Mouse (Mus musculus) MEL (cell line): ENCODE data around the gene Zfp654. TPM values are rescaled to one million over a fixed set of nuclear protein-coding genes. Genes with fewer than 3 reads are reported as not detected.

ENCODE experiments used
- DNase-seq: peaks from one replicate; pipeline ENCODE4 v3.0.0; 2011; ENCODE audit warnings: low read depth, low spot score
- H3K27ac ChIP-seq: 2 replicates; pipeline ENCODE4 v1.5.1; 2012; ENCODE audit warnings: low read depth, mild to moderate bottlenecking, control low read depth, low read length, moderate library complexity; ENCODE audit not compliant: control insufficient read depth
- H3K27me3 ChIP-seq, 2 experiments: fragments of 150-350 bp in 1 of 2; sonication (generic) in 1 of 2; 2 replicates each; pipeline ENCODE4 v1.6.1; 2012; ENCODE audit warnings: low read length in 2 of 2, mild to moderate bottlenecking in 2 of 2, improper control_type of control experiment in 1 of 2, moderate library complexity in 1 of 2; ENCODE audit not compliant: insufficient read depth in 2 of 2, control insufficient read depth in 1 of 2
- H3K36me3 ChIP-seq, 2 experiments: 2 replicates each; pipeline ENCODE4 v1.6.1; 2012 to 2014; ENCODE audit warnings: low read length in 2 of 2, improper control_type of control experiment in 1 of 2, inconsistent platforms in 1 of 2, mild to moderate bottlenecking in 1 of 2; ENCODE audit not compliant: insufficient read depth in 2 of 2, control insufficient read depth in 1 of 2
- H3K4me1 ChIP-seq, 2 experiments: fragments of 150-350 bp in 1 of 2; sonication (generic) in 1 of 2; 2 replicates each; pipeline ENCODE4 v1.6.1; 2012; ENCODE audit warnings: low read length in 2 of 2, improper control_type of control experiment in 1 of 2, mild to moderate bottlenecking in 1 of 2; ENCODE audit not compliant: insufficient read depth in 2 of 2, control insufficient read depth in 1 of 2
- H3K4me3 ChIP-seq, 2 experiments: fragments of 150-350 bp in 1 of 2; sonication (generic) in 1 of 2; 2 replicates each; pipeline ENCODE4 v1.5.1; 2012; ENCODE audit warnings: low read depth in 2 of 2, low read length in 2 of 2, mild to moderate bottlenecking in 2 of 2, moderate library complexity in 2 of 2, control low read depth in 1 of 2, improper control_type of control experiment in 1 of 2; ENCODE audit not compliant: control insufficient read depth in 1 of 2, insufficient read depth in 1 of 2
- H3K79me2 ChIP-seq: 2 replicates; pipeline ENCODE4 v1.6.1; 2012; ENCODE audit warnings: mild to moderate bottlenecking, low read length, moderate library complexity; ENCODE audit not compliant: control insufficient read depth, poor library complexity, insufficient read depth
- H3K9ac ChIP-seq: 2 replicates; pipeline ENCODE4 v1.6.1; 2012; ENCODE audit warnings: low read depth, mild to moderate bottlenecking, control low read depth, low read length, moderate library complexity; ENCODE audit not compliant: control insufficient read depth, poor library complexity, severe bottlenecking
- H3K9me3 ChIP-seq: fragments of 150-350 bp; sonication (generic); replicated peaks from 2 replicates; pipeline ENCODE4 v1.6.1; 2012; ENCODE audit warnings: mild to moderate bottlenecking, low read length, improper control_type of control experiment, moderate library complexity; ENCODE audit not compliant: insufficient read depth
- CHD1 ChIP-seq: IDR thresholded peaks from 2 replicates; pipeline ENCODE4 v1.6.1; 2012; ENCODE audit warnings: low read depth, mild to moderate bottlenecking, inconsistent platforms, low read length, improper control_type of control experiment
- CTCF ChIP-seq, 3 experiments: IDR thresholded peaks in 2 of 3; conservative IDR thresholded peaks in 1 of 3; 2 replicates each; pipeline ENCODE4 v1.5.1; 2011 to 2012; ENCODE audit warnings: low read length in 3 of 3, low read depth in 2 of 3, mild to moderate bottlenecking in 2 of 3, improper control_type of control experiment in 1 of 3, inconsistent platforms in 1 of 3, mixed read lengths in 1 of 3, moderate library complexity in 1 of 3; ENCODE audit not compliant: control insufficient read depth in 1 of 3, insufficient read depth in 1 of 3, poor library complexity in 1 of 3, severe bottlenecking in 1 of 3
- EP300 ChIP-seq, 2 experiments: IDR thresholded peaks; 2 replicates each; pipeline ENCODE4 v1.6.1; 2011; ENCODE audit warnings: improper control_type of control experiment in 2 of 2, low read length in 2 of 2, low read depth in 1 of 2, mild to moderate bottlenecking in 1 of 2
- ETS1 ChIP-seq: IDR thresholded peaks from 2 replicates; pipeline ENCODE4 v1.6.1; 2012; ENCODE audit warnings: low read depth, mild to moderate bottlenecking, inconsistent platforms, low read length, improper control_type of control experiment, moderate library complexity
- GABPA ChIP-seq: IDR thresholded peaks from 2 replicates; pipeline ENCODE4 v1.6.1; 2012; ENCODE audit warnings: low read depth, mild to moderate bottlenecking, inconsistent platforms, low read length, improper control_type of control experiment, moderate library complexity
- GATA1 ChIP-seq: IDR thresholded peaks from 2 replicates; pipeline ENCODE4 v1.6.1; 2011; ENCODE audit warnings: low read depth, low read length, improper control_type of control experiment
- HCFC1 ChIP-seq: IDR thresholded peaks from 2 replicates; pipeline ENCODE4 v1.6.1; 2012; ENCODE audit warnings: low read depth, mild to moderate bottlenecking, inconsistent platforms, low read length, improper control_type of control experiment, moderate library complexity
- JUND ChIP-seq: IDR thresholded peaks from 2 replicates; pipeline ENCODE4 v1.6.1; 2011; ENCODE audit warnings: low read depth, mild to moderate bottlenecking, improper control_type of control experiment, low read length
- KAT2A ChIP-seq: conservative IDR thresholded peaks from 2 replicates; pipeline ENCODE4 v1.6.1; 2012; ENCODE audit warnings: low read depth, low read length, improper control_type of control experiment, inconsistent platforms
- MAFK ChIP-seq: IDR thresholded peaks from 2 replicates; pipeline ENCODE4 v1.6.1; 2011; ENCODE audit warnings: low read depth, mild to moderate bottlenecking, low read length, improper control_type of control experiment, borderline replicate concordance
- MYB ChIP-seq: IDR thresholded peaks from 2 replicates; pipeline ENCODE4 v1.6.1; 2011; ENCODE audit warnings: mild to moderate bottlenecking, low read depth, low read length, improper control_type of control experiment
- POLR2A ChIP-seq, 2 experiments: IDR thresholded peaks; 2 replicates each; pipeline ENCODE4 v1.6.1; 2011 to 2012; ENCODE audit warnings: low read length in 2 of 2, mild to moderate bottlenecking in 2 of 2, control low read depth in 1 of 2, improper control_type of control experiment in 1 of 2, low read depth in 1 of 2, moderate library complexity in 1 of 2; ENCODE audit not compliant: control insufficient read depth in 1 of 2, insufficient read depth in 1 of 2, poor library complexity in 1 of 2
- POLR2AphosphoS2 ChIP-seq: IDR thresholded peaks from 2 replicates; pipeline ENCODE4 v1.6.1; 2011; ENCODE audit warnings: low read length, improper control_type of control experiment
- RAD21 ChIP-seq: IDR thresholded peaks from 2 replicates; pipeline ENCODE4 v1.6.1; 2011; ENCODE audit warnings: mild to moderate bottlenecking, low read depth, low read length, improper control_type of control experiment
- RCOR1 ChIP-seq: IDR thresholded peaks from 2 replicates; pipeline ENCODE4 v1.6.1; 2012; ENCODE audit warnings: low read depth, mild to moderate bottlenecking, inconsistent platforms, low read length, improper control_type of control experiment
- SIN3A ChIP-seq: IDR thresholded peaks from 2 replicates; pipeline ENCODE4 v1.6.1; 2012; ENCODE audit warnings: low read length, improper control_type of control experiment, inconsistent platforms
- SMC3 ChIP-seq: IDR thresholded peaks from 2 replicates; pipeline ENCODE4 v1.6.1; 2011; ENCODE audit warnings: low read depth, low read length, improper control_type of control experiment
- USF1 ChIP-seq: IDR thresholded peaks from 2 replicates; pipeline ENCODE4 v1.6.1; 2014; ENCODE audit warnings: low read depth, mild to moderate bottlenecking, inconsistent platforms, low read length, improper control_type of control experiment, moderate library complexity
- USF2 ChIP-seq, 2 experiments: IDR thresholded peaks; 2 replicates each; pipeline ENCODE4 v1.6.1; 2011 to 2012; ENCODE audit warnings: improper control_type of control experiment in 2 of 2, low read length in 2 of 2, borderline replicate concordance in 1 of 2, inconsistent platforms in 1 of 2, low read depth in 1 of 2, mild to moderate bottlenecking in 1 of 2; ENCODE audit not compliant: insufficient read depth in 1 of 2
- ZC3H11A ChIP-seq: IDR thresholded peaks from 2 replicates; pipeline ENCODE4 v1.6.1; 2012; ENCODE audit warnings: low read depth, mild to moderate bottlenecking, inconsistent platforms, low read length, improper control_type of control experiment
- ZKSCAN1 ChIP-seq: IDR thresholded peaks from 2 replicates; pipeline ENCODE4 v1.6.1; 2012; ENCODE audit warnings: low read depth, mild to moderate bottlenecking, inconsistent platforms, low read length, improper control_type of control experiment, moderate library complexity
- ZMIZ1 ChIP-seq: IDR thresholded peaks from 2 replicates; pipeline ENCODE4 v1.6.1; 2012; ENCODE audit warnings: low read depth, mild to moderate bottlenecking, inconsistent platforms, low read length, improper control_type of control experiment, moderate library complexity
- polyA plus RNA-seq, 2 experiments: library from polyadenylated mRNA; stranded (reverse) in 1 of 2; unstranded in 1 of 2; fragments of >175 nt in 1 of 2; fragments of >200 nt in 1 of 2; gene quantifications; 2 replicates each; pipeline versions ENCODE4 v1.2.1 to v1.2.4; 2012; ENCODE audit warnings: low replicate concordance in 2 of 2, low read depth in 1 of 2; ENCODE audit not compliant: insufficient read length in 2 of 2, insufficient read depth in 1 of 2, missing spikeins in 1 of 2
- total RNA-seq: library from RNA; depleted of rRNA; stranded (reverse); fragments of 300-350 nt; gene quantifications from 2 replicates; pipeline ENCODE4 v1.2.3, GENCODE M21; 2012

Gene Zfp654
- total and polyA plus RNA-seq, 3 experiments: 5.0 to 61.6 (median 6.9) TPM

GRCm38 (mm10) chr16:64878611-64879132 lies 27.2 kb upstream of the Zfp654 start:
- Histone ChIP-seq H3K27me3 (no peaks in the 10 kb centered on the region), H3K9ac (no peak overlapping the region), H3K4me3 (no peak overlapping the region), H3K79me2 (peaks cover under 1% of the 10 kb centered on the region; the same call in 1 of the 2 replicates), H3K4me1 (peaks cover 3 to 13% of the 10 kb centered on the region in 2 experiments), H3K27ac (no peak overlapping the region), H3K9me3 (no peaks in the 10 kb centered on the region), H3K36me3 (peaks cover 0 to 19% of the 10 kb centered on the region in 2 experiments; a peak in 2 of 4 replicates)
- DNase-seq: no peak
- peak; percentile 49; the same call in 1 of the 2 replicates for TF ChIP-seq USF1
- no peak for TF ChIP-seq POLR2AphosphoS2
- TF ChIP-seq ZKSCAN1: no peak
- TF ChIP-seq RAD21: 0 out of 2 replicates have a peak, but pooled peaks have one; percentile 1

GRCm38 (mm10) chr16:64877314-64877713 lies 25.9 kb upstream of the Zfp654 start:
- no peaks in the 10 kb centered on the region for H3K27me3 ChIP-seq
- H3K27ac ChIP-seq: no peak overlapping the region
- peaks cover 0 to 19% of the 10 kb centered on the region in 2 experiments; a peak in 2 of 4 replicates for H3K36me3 ChIP-seq
- no peak overlapping the region for H3K9ac ChIP-seq
- no peak overlapping the region for H3K4me3 ChIP-seq
- peaks cover 3% of the 10 kb centered on the region; the same call in 1 of the 2 replicates for H3K79me2 ChIP-seq
- DNase-seq: no peak
- no peaks in the 10 kb centered on the region for H3K9me3 ChIP-seq
- no peak for TF ChIP-seq GABPA
- no peak for TF ChIP-seq CHD1
- no peak for TF ChIP-seq SIN3A
- TF ChIP-seq JUND: no peak
- TF ChIP-seq MYB: no peak
- no peak for TF ChIP-seq KAT2A
- no peak for TF ChIP-seq ZC3H11A
- no peak for TF ChIP-seq GATA1
- TF ChIP-seq EP300 (IDR thresholded peaks at IDR 0.05; ENCODE audit: low read depth in 1 of 2, low read length in 2 of 2): no peak
- no peak for TF ChIP-seq MAFK
- TF ChIP-seq USF2 (IDR thresholded peaks at IDR 0.05; ENCODE audit: borderline replicate concordance in 1 of 2, insufficient read depth in 1 of 2, low read depth in 1 of 2, low read length in 2 of 2): no peak
- TF ChIP-seq ZMIZ1: no peak
- no peak for TF ChIP-seq POLR2AphosphoS2
- TF ChIP-seq POLR2A (IDR thresholded peaks at IDR 0.05; ENCODE audit: control insufficient read depth in 1 of 2, insufficient read depth in 1 of 2, low read depth in 1 of 2, low read length in 2 of 2, poor library complexity in 1 of 2): no peak
- no peak for TF ChIP-seq HCFC1
- no peak for TF ChIP-seq SMC3
- no peak for TF ChIP-seq RCOR1
- no peak for TF ChIP-seq ETS1
- TF ChIP-seq CTCF (IDR thresholded peaks at IDR 0.05 in 2 of 3, conservative IDR thresholded peaks at IDR 0.05 in 1 of 3; ENCODE audit: control insufficient read depth in 1 of 3, insufficient read depth in 1 of 3, low read depth in 2 of 3, low read length in 3 of 3, poor library complexity in 1 of 3, severe bottlenecking in 1 of 3): no peak
- H3K4me1 ChIP-seq: peaks cover 3 to 13% of the 10 kb centered on the region in 2 experiments
